Mouse (Mus musculus) limb, embryonic 15.5 days (tissue): Measurements from ENCODE around the gene AW549877. TPM values are rescaled to one million over a fixed set of nuclear protein-coding genes. Genes with fewer than 3 reads are reported as not detected.

Experiments
- ATAC-seq: fragments of 200-750 bp; cut with Nextera tagmentation; 2 replicates; pipeline ENCODE4 v1.8.0; 2017; ENCODE audit warnings: low read depth, moderate TSS enrichment; ENCODE audit not compliant: insufficient number of reproducible peaks, low FRiP score, low TSS enrichment
- H3K27ac ChIP-seq: fragments of 300-500 bp; sonication (generic); 2 replicates; pipeline ENCODE4 v1.5.1; 2015; ENCODE audit warnings: moderate library complexity, mild to moderate bottlenecking, inconsistent platforms
- H3K27me3 ChIP-seq: fragments of 300-500 bp; sonication (generic); 2 replicates; pipeline ENCODE4 v1.6.1; 2015; ENCODE audit warnings: inconsistent platforms
- H3K36me3 ChIP-seq: fragments of 300-500 bp; sonication (generic); 2 replicates; pipeline ENCODE4 v1.6.1; 2015; ENCODE audit warnings: inconsistent platforms
- H3K4me1 ChIP-seq: fragments of 300-500 bp; sonication (generic); 2 replicates; pipeline ENCODE4 v1.6.1; 2015; ENCODE audit warnings: inconsistent platforms
- H3K4me2 ChIP-seq: fragments of 300-500 bp; sonication (generic); 2 replicates; pipeline ENCODE4 v1.6.1; 2015; ENCODE audit warnings: mild to moderate bottlenecking, inconsistent platforms
- H3K4me3 ChIP-seq: fragments of 300-500 bp; sonication (generic); 2 replicates; pipeline ENCODE4 v1.5.1; 2015; ENCODE audit warnings: mild to moderate bottlenecking, inconsistent platforms
- H3K9ac ChIP-seq: fragments of 300-500 bp; sonication (generic); 2 replicates; pipeline ENCODE4 v1.6.1; 2015; ENCODE audit warnings: inconsistent platforms
- H3K9me3 ChIP-seq: fragments of 300-500 bp; sonication (generic); 2 replicates; pipeline ENCODE4 v1.6.1; 2016; ENCODE audit warnings: inconsistent platforms
- WGBS: fragments of 180-500 bp; shearing (Covaris S2); methylation state at CpG from one replicate; pipeline ENCODE4 v1.1.7; 2015; 5-methylcytosine and 5-hydroxymethylcytosine counted together
- polyA plus RNA-seq: library from polyadenylated mRNA; unstranded; fragments of >200 nt; fragmentation: Nextera tagmentation; extraction: Ambion mirVana; gene quantifications from 2 replicates; pipeline ENCODE4 v1.2.1, GENCODE M21; 2015

Gene AW549877
- polyA plus RNA-seq, 1 experiment from 2014 or later = 34.8 TPM

- Histone ChIP-seq H3K36me3 (peaks cover 9% of the 10 kb centered on the region), H3K4me3 (peak within 1 kb of the TSS; percentile 61), H3K27ac (peak within 1 kb of the TSS; percentile 97), H3K9me3 (no peaks in the 10 kb centered on the region), H3K27me3 (no peaks in the 10 kb centered on the region), H3K9ac (peak within 1 kb of the TSS; percentile 93), H3K4me1 (no peaks in the 10 kb centered on the region; the same call in 1 of the 2 replicates), H3K4me2 (peak within 1 kb of the TSS; percentile 68)
- WGBS = under 1% methylated on average over 52 of the region's 61 CpGs
- peak; percentile 94 for ATAC-seq
Observed at GRCm38 (mm10) chr15:3979061-3979848, 16.3 kb downstream of the AW549877 start, which contains the start of gene Fbxo4. TSS of gene Fbxo4 (minus strand) at chr15:3979573.

- 90% methylated on average over 2 of the region's 2 CpGs for WGBS
Observed at GRCm38 (mm10) chr15:3978279-3978678, 17.3 kb downstream of the AW549877 start.

GRCm38 (mm10) chr15:3973300-3973699, 22.2 kb downstream of the AW549877 start:
- H3K4me1 ChIP-seq = no peaks in the 10 kb centered on the region
- WGBS = 80% methylated on average over 3 of the region's 3 CpGs
- H3K27me3 ChIP-seq = no peaks in the 10 kb centered on the region
- H3K4me3 ChIP-seq = no peak overlapping the region
- no peak overlapping the region for H3K27ac ChIP-seq
- H3K4me2 ChIP-seq = no peak overlapping the region
- peaks cover 19% of the 10 kb centered on the region for H3K36me3 ChIP-seq
- H3K9ac ChIP-seq = no peak overlapping the region
- H3K9me3 ChIP-seq = no peaks in the 10 kb centered on the region
- no peak for ATAC-seq

More at GRCm38 (mm10) chr15:3978279-3978678, 17.3 kb downstream of the AW549877 start:
- no peak overlapping the region for H3K4me3 ChIP-seq
- no peak overlapping the region for H3K4me2 ChIP-seq
- H3K9me3 ChIP-seq = no peaks in the 10 kb centered on the region
- ATAC-seq = no peak
- no peak overlapping the region for H3K27ac ChIP-seq
- no peaks in the 10 kb centered on the region; the same call in 1 of the 2 replicates for H3K4me1 ChIP-seq
- no peak overlapping the region for H3K9ac ChIP-seq
- no peaks in the 10 kb centered on the region; the same call in 1 of the 2 replicates for H3K36me3 ChIP-seq
- H3K27me3 ChIP-seq = no peaks in the 10 kb centered on the region

GRCm38 (mm10) chr15:3970193-3970592, 25.4 kb downstream of the AW549877 start:
- no peak for ATAC-seq
- H3K4me1 ChIP-seq = no peaks in the 10 kb centered on the region
- no peak overlapping the region for H3K4me2 ChIP-seq
- H3K9me3 ChIP-seq = no peaks in the 10 kb centered on the region
- no peak overlapping the region for H3K4me3 ChIP-seq
- H3K27ac ChIP-seq = no peak overlapping the region
- H3K9ac ChIP-seq = no peak overlapping the region
- WGBS = 93% methylated on average over 6 of the region's 6 CpGs
- H3K36me3 ChIP-seq = peaks cover 21% of the 10 kb centered on the region
- no peaks in the 10 kb centered on the region for H3K27me3 ChIP-seq

GRCm38 (mm10) chr15:3969743-3970142, 25.8 kb downstream of the AW549877 start:
- ATAC-seq = no peak
- WGBS = 87% methylated on average over 14 of the region's 14 CpGs
- H3K9me3 ChIP-seq = no peaks in the 10 kb centered on the region
- H3K4me1 ChIP-seq = no peaks in the 10 kb centered on the region
- no peak overlapping the region for H3K4me2 ChIP-seq
- no peak overlapping the region for H3K9ac ChIP-seq
- no peak overlapping the region for H3K4me3 ChIP-seq
- H3K36me3 ChIP-seq = peaks cover 21% of the 10 kb centered on the region
- no peak overlapping the region for H3K27ac ChIP-seq
- no peaks in the 10 kb centered on the region for H3K27me3 ChIP-seq

- no peak for ATAC-seq
- H3K9ac ChIP-seq = no peak overlapping the region
- H3K36me3 ChIP-seq = no peaks in the 10 kb centered on the region
- H3K27me3 ChIP-seq = no peaks in the 10 kb centered on the region
- H3K4me3 ChIP-seq = no peak overlapping the region
- H3K27ac ChIP-seq = no peak overlapping the region
- 86% methylated on average over 8 of the region's 8 CpGs for WGBS
- no peak overlapping the region for H3K4me2 ChIP-seq
- no peaks in the 10 kb centered on the region for H3K4me1 ChIP-seq
- H3K9me3 ChIP-seq = no peaks in the 10 kb centered on the region
Observed at GRCm38 (mm10) chr15:3962251-3962650, 33.3 kb downstream of the AW549877 start.

GRCm38 (mm10) chr15:3960094-3960493, 35.5 kb downstream of the AW549877 start:
- no peaks in the 10 kb centered on the region for H3K9me3 ChIP-seq
- no peaks in the 10 kb centered on the region for H3K27me3 ChIP-seq
- WGBS = 60% methylated on average over 1 of the region's 1 CpGs
- no peak overlapping the region for H3K4me2 ChIP-seq
- no peak overlapping the region for H3K9ac ChIP-seq
- no peak for ATAC-seq
- H3K36me3 ChIP-seq = no peaks in the 10 kb centered on the region
- no peaks in the 10 kb centered on the region for H3K4me1 ChIP-seq
- H3K27ac ChIP-seq = no peak overlapping the region
- H3K4me3 ChIP-seq = no peak overlapping the region

GRCm38 (mm10) chr15:3957982-3958381, 37.6 kb downstream of the AW549877 start:
- WGBS = 26% methylated on average over 4 of the region's 4 CpGs
- Histone ChIP-seq H3K4me1 (no peaks in the 10 kb centered on the region), H3K27me3 (no peaks in the 10 kb centered on the region), H3K4me2 (no peak overlapping the region), H3K9ac (no peak overlapping the region), H3K27ac (no peak overlapping the region), H3K36me3 (no peaks in the 10 kb centered on the region), H3K4me3 (no peak overlapping the region), H3K9me3 (no peaks in the 10 kb centered on the region)
- no peak for ATAC-seq

GRCm38 (mm10) chr15:3954971-3955370, 40.6 kb downstream of the AW549877 start:
- Histone ChIP-seq H3K4me1 (no peaks in the 10 kb centered on the region), H3K4me2 (no peak overlapping the region), H3K36me3 (no peaks in the 10 kb centered on the region), H3K9me3 (no peaks in the 10 kb centered on the region), H3K27ac (no peak overlapping the region), H3K27me3 (no peaks in the 10 kb centered on the region), H3K9ac (no peak overlapping the region), H3K4me3 (no peak overlapping the region)
- no peak for ATAC-seq
- 83% methylated on average over 2 of the region's 2 CpGs for WGBS

GRCm38 (mm10) chr15:3938132-3938531, 57.4 kb downstream of the AW549877 start:
- Histone ChIP-seq H3K27ac (no peak overlapping the region), H3K9me3 (no peaks in the 10 kb centered on the region), H3K9ac (no peak overlapping the region), H3K36me3 (no peaks in the 10 kb centered on the region), H3K4me1 (no peaks in the 10 kb centered on the region), H3K27me3 (no peaks in the 10 kb centered on the region), H3K4me2 (no peak overlapping the region), H3K4me3 (no peak overlapping the region)
- WGBS = 92% methylated on average over 2 of the region's 2 CpGs
- ATAC-seq = no peak

GRCm38 (mm10) chr15:3936056-3936455, 59.5 kb downstream of the AW549877 start:
- WGBS = 88% methylated on average over 3 of the region's 3 CpGs
- no peak for ATAC-seq
- no peak overlapping the region for H3K4me2 ChIP-seq
- no peak overlapping the region for H3K27ac ChIP-seq
- H3K9ac ChIP-seq = no peak overlapping the region
- no peaks in the 10 kb centered on the region for H3K4me1 ChIP-seq
- no peaks in the 10 kb centered on the region for H3K9me3 ChIP-seq
- H3K27me3 ChIP-seq = no peaks in the 10 kb centered on the region
- no peaks in the 10 kb centered on the region for H3K36me3 ChIP-seq
- no peak overlapping the region for H3K4me3 ChIP-seq

- H3K9me3 ChIP-seq = no peaks in the 10 kb centered on the region
- no peak overlapping the region for H3K9ac ChIP-seq
- no peaks in the 10 kb centered on the region for H3K27me3 ChIP-seq
- no peak for ATAC-seq
- H3K4me3 ChIP-seq = no peak overlapping the region
- no peak overlapping the region for H3K4me2 ChIP-seq
- H3K27ac ChIP-seq = no peak overlapping the region
- WGBS = 80% methylated on average over 4 of the region's 4 CpGs
- H3K4me1 ChIP-seq = no peaks in the 10 kb centered on the region
- no peaks in the 10 kb centered on the region for H3K36me3 ChIP-seq
Observed at GRCm38 (mm10) chr15:3933466-3933865, 62.1 kb downstream of the AW549877 start.
